Mouse (Mus musculus): ENCODE data around the gene Gm9821.

- TF ChIP-seq CTCF (IDR thresholded peaks at IDR 0.05; ENCODE audit: low read depth, low read length) (no peak), POLR2A (IDR thresholded peaks at IDR 0.05; ENCODE audit: extremely low read depth, insufficient read depth, low read length) (no peak)
Observed at GRCm38 (mm10) chr2:91900431-91900830, 45.1 kb upstream of the Gm9821 start.

Measured in liver, adult 2 months (tissue).